Mouse (Mus musculus) embryonic fibroblast, embryonic 13.5 days (primary cell): ENCODE measurements around the gene Idnk.

Experiments used
- CTCF ChIP-seq: IDR thresholded peaks from 2 replicates; pipeline ENCODE4 v1.5.1; 2011; ENCODE audit warnings: mild to moderate bottlenecking, control low read depth, low read length, moderate library complexity, borderline replicate concordance; ENCODE audit not compliant: insufficient read depth
- POLR2A ChIP-seq: IDR thresholded peaks from 2 replicates; pipeline ENCODE4 v1.6.1; 2011; ENCODE audit warnings: low read depth, mild to moderate bottlenecking, control low read depth, low read length, moderate library complexity

GRCm38 (mm10) chr13:58115227-58115626 is 42.2 kb upstream of the Idnk start:
- TF ChIP-seq CTCF = no peak
- TF ChIP-seq POLR2A = no peak
